Comparison of ENCODE assay signal across 23 mouse cellular contexts in the genomic region with DNA sequence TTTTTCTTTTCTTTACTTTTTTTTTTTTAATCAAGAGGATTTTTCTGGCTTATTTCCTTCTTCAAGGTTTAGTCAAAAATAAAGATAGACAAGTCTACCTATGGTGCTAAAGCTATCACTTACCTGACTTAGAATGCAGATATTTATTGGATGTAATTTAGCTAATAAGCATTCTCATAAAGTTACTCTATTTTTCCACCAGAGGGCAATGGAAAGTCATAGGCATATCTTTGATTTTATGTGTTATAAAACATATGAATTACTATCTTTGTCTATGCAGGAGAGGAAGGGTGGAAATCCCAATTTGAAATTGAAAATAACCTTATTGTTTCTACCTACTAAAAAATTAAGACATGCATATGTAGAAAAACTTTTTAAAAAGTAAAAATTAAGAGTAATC.
DNase-seq lines count a peak whose midpoint lies in the region; ATAC-seq and TF ChIP-seq lines count a peak whose summit lies in the region.
"Had no signal": no experiment of that assay in that cellular context is flagged by ENCODE, and none has a peak within 500 bp of the region (broad histone marks: within the 10 kb centered on the region; RNA-seq: fewer than 3 reads in every experiment).

No protein-coding gene starts in this region.

- no peaks in the 10 kb centered on the region for H3K27me3 ChIP-seq in heart, adult 2 months (ENCODE audit: control insufficient read depth, insufficient read depth, low read length)
- no peaks in the 10 kb centered on the region for H3K27me3 ChIP-seq in heart, embryonic 12.5 days (replicated peaks)
- H3K27me3 ChIP-seq: limb, embryonic 12.5 days; megakaryocyte, embryonic 14.5 days had no signal

- no peak overlapping the region for H3K4me2 ChIP-seq in heart, embryonic 12.5 days
- H3K4me2 ChIP-seq: limb, embryonic 12.5 days; liver, embryonic 11.5 days had no signal

- no peak overlapping the region for H3K4me3 ChIP-seq in heart, adult 2 months
- no peak overlapping the region for H3K4me3 ChIP-seq in heart, embryonic 12.5 days
- H3K4me3 ChIP-seq in left cerebral cortex, adult 2 months: no peak overlapping the region
- H3K4me3 ChIP-seq: embryonic facial prominence, embryonic 10.5 days; limb, embryonic 12.5 days; megakaryocyte, embryonic 14.5 days had no signal

- no peak for TF ChIP-seq POLR2A in heart, adult 2 months (IDR thresholded peaks at IDR 0.05; ENCODE audit: insufficient read depth, low read depth, low read length)

- no peaks in the 10 kb centered on the region for H3K9me3 ChIP-seq in heart, embryonic 12.5 days (replicated peaks)
- H3K9me3 ChIP-seq: embryonic facial prominence, embryonic 10.5 days; limb, embryonic 12.5 days; megakaryocyte, embryonic 14.5 days had no signal

- no peak overlapping the region for H3K27ac ChIP-seq in heart, adult 2 months
- H3K27ac ChIP-seq in heart, embryonic 12.5 days (ENCODE audit: poor library complexity, severe bottlenecking): no peak overlapping the region
- H3K27ac ChIP-seq in left cerebral cortex, adult 2 months: no peak overlapping the region
- H3K27ac ChIP-seq: embryonic facial prominence, embryonic 10.5 days; limb, embryonic 12.5 days had no signal

- no peaks in the 10 kb centered on the region for H3K4me1 ChIP-seq in heart, adult 2 months (ENCODE audit: control insufficient read depth, insufficient read depth, low read length)
- no peaks in the 10 kb centered on the region for H3K4me1 ChIP-seq in heart, embryonic 12.5 days (replicated peaks)
- H3K4me1 ChIP-seq: embryonic facial prominence, embryonic 10.5 days; limb, embryonic 12.5 days; megakaryocyte, embryonic 14.5 days had no signal

- H3K36me3 ChIP-seq in heart, adult 2 months (ENCODE audit: control insufficient read depth, insufficient read depth, low read length): no peaks in the 10 kb centered on the region
- no peaks in the 10 kb centered on the region for H3K36me3 ChIP-seq in heart, embryonic 12.5 days
- H3K36me3 ChIP-seq: embryonic facial prominence, embryonic 10.5 days; limb, embryonic 12.5 days had no signal

- no peak for ATAC-seq in heart, embryonic 12.5 days (ENCODE audit: insufficient number of reproducible peaks, low FRiP score)
- ATAC-seq: activated CD4-positive, CD25-positive, alpha-beta regulatory T cell, adult 4 months; forebrain, embryonic 16.5 days; hindbrain, embryonic 16.5 days; liver, postnatal 0 days had no signal

- H3K79me2 ChIP-seq in heart, adult 2 months (replicated peaks; ENCODE audit: control insufficient read depth, insufficient read depth, low read length): no peaks in the 10 kb centered on the region

- DNase-seq in heart, adult 2 months: no peak
- no peak for DNase-seq in left cerebral cortex, adult 2 months (ENCODE audit: extremely low spot score in 1 of 2, low spot score in 2 of 2)
- no peak for DNase-seq in left cerebral cortex, adult 11 months (ENCODE audit: low spot score)
- peak; percentile 31 for DNase-seq in 3T3-L1 (ENCODE audit: low read depth, low spot score)
- peak; percentile 12 for DNase-seq in brain, adult 2 months (ENCODE audit: low read depth, low spot score)
- no peak for DNase-seq in thymus, postnatal 10 days (ENCODE audit: low spot score in 2 of 2)
- DNase-seq: adrenal gland, postnatal 10 days; cerebellum, adult 11 months; cerebellum, adult 9-11 months; gastrocnemius, postnatal 36 days; kidney, adult 11 months; kidney, postnatal 10 days; liver, postnatal 0 days; lung, postnatal 36 days; thymus, adult 2 months had no signal

- TF ChIP-seq CTCF in heart, adult 2 months (IDR thresholded peaks at IDR 0.05): peak; percentile 60
- peak; percentile 46 for TF ChIP-seq CTCF in left cerebral cortex, adult 2 months (IDR thresholded peaks at IDR 0.05)

- intact Hi-C loops in heart, adult 2 months (cut with DNase I): loop anchor here (5.0 kb wide), 1 partner anchor 610 kb away; no protein-coding TSS in a partner anchor
- intact Hi-C loops in left cerebral cortex, adult 2 months (cut with DNase I): no loop called here

- H3K9ac ChIP-seq in heart, adult 2 months (ENCODE audit: low read depth, low read length): no peak overlapping the region
- no peak overlapping the region for H3K9ac ChIP-seq in heart, embryonic 12.5 days
- H3K9ac ChIP-seq: limb, embryonic 12.5 days; liver, postnatal 0 days had no signal

- no peak for TF ChIP-seq EP300 in heart, adult 2 months (IDR thresholded peaks at IDR 0.05; ENCODE audit: insufficient read depth, low read depth, low read length)

Comparison
In these comparisons a context has a peak if more than half of its experiments do, and no peak if none do; other contexts are left out.
1. DNase-seq: peak in 3T3-L1 (single experiment) and brain, adult 2 months (single experiment); none in heart, adult 2 months (0 of 2), left cerebral cortex, adult 2 months (0 of 2), left cerebral cortex, adult 11 months (single experiment) and thymus, postnatal 10 days (0 of 2).